Mouse (Mus musculus): Measurements from ENCODE around the gene Snd1.

Snd1 gene

DNA sequence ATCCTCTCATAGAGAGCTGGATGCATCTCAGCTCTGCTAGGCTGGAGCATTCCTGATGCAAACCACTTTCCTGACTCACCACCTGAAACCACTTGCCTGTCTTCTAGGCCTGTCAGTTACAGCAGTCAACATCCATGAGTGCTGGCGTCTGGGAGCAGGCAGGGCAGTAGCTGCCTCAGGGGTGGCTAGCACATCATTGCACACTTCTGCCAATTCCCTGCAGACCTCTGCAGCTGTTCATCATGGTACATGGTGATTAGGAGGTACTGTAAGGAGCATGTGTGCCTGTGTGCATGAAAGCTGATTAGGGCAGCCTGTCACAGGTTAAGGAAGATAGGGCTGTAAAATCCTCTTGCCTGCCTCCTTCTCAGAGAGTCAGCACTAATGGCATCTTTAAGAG is 153.5 kb downstream of the Snd1 start:
- Histone ChIP-seq H3K36me3 (ENCODE audit: insufficient read depth, low read length) (peaks cover 30% of the 10 kb centered on the region), H3K4me3 (replicated peaks; ENCODE audit: low read length) (no peak overlapping the region), H3K27me3 (ENCODE audit: insufficient read depth, low read length) (no peaks in the 10 kb centered on the region), H3K4me1 (replicated peaks; ENCODE audit: low read depth, low read length) (no peaks in the 10 kb centered on the region), H3K9me3 (ENCODE audit: low read length) (no peaks in the 10 kb centered on the region)
- TF ChIP-seq POU5F1 (IDR thresholded peaks at IDR 0.05; ENCODE audit: borderline replicate concordance, low read length) = no peak
- TF ChIP-seq NANOG (IDR thresholded peaks at IDR 0.05; ENCODE audit: borderline replicate concordance, low read length) = no peak
- TF ChIP-seq CTCF (conservative IDR thresholded peaks at IDR 0.05; ENCODE audit: low read length) = no peak

GRCm38 (mm10) chr6:28629866-28630265 is 154.9 kb downstream of the Snd1 start:
- H3K36me3 ChIP-seq (ENCODE audit: insufficient read depth, low read length) = peaks cover 30% of the 10 kb centered on the region
- H3K9me3 ChIP-seq (ENCODE audit: low read length) = no peaks in the 10 kb centered on the region
- TF ChIP-seq POU5F1 (IDR thresholded peaks at IDR 0.05; ENCODE audit: borderline replicate concordance, low read length) (no peak), CTCF (conservative IDR thresholded peaks at IDR 0.05; ENCODE audit: low read length) (no peak), NANOG (IDR thresholded peaks at IDR 0.05; ENCODE audit: borderline replicate concordance, low read length) (no peak)
- no peaks in the 10 kb centered on the region for H3K27me3 ChIP-seq (ENCODE audit: insufficient read depth, low read length)
- no peaks in the 10 kb centered on the region for H3K4me1 ChIP-seq (replicated peaks; ENCODE audit: low read depth, low read length)
- no peak overlapping the region for H3K4me3 ChIP-seq (replicated peaks; ENCODE audit: low read length)

GRCm38 (mm10) chr6:28630926-28631325 is 156.0 kb downstream of the Snd1 start:
- TF ChIP-seq NANOG (IDR thresholded peaks at IDR 0.05; ENCODE audit: borderline replicate concordance, low read length) = no peak
- no peak for TF ChIP-seq CTCF (conservative IDR thresholded peaks at IDR 0.05; ENCODE audit: low read length)

DNA sequence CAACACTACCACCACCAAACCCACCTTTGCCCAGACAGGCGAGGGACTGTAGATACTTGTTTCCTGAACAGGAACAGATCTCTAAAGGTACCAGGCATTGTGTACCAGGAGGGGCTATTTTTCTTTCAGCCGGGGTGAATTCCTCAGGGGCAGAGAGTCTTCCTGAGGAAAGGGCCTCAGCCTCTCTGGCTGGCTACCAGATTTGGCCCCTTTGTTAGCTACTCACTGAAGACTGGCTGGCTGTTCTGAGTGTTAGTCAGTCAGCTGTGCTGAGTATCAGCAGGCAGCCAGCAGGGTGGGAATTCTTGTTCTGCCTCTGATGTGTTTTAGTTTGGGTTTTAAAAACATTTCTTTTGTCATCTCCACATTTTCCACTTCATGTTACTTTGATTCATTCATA is 158.2 kb downstream of the Snd1 start:
- no peak for TF ChIP-seq NANOG (IDR thresholded peaks at IDR 0.05; ENCODE audit: borderline replicate concordance, low read length)
- TF ChIP-seq POU5F1 (IDR thresholded peaks at IDR 0.05; ENCODE audit: borderline replicate concordance, low read length) = no peak
- TF ChIP-seq CTCF (conservative IDR thresholded peaks at IDR 0.05; ENCODE audit: low read length) = no peak
- H3K9me3 ChIP-seq (ENCODE audit: low read length) = no peaks in the 10 kb centered on the region
- no peaks in the 10 kb centered on the region for H3K4me1 ChIP-seq (replicated peaks; ENCODE audit: low read depth, low read length)
- peaks cover 7% of the 10 kb centered on the region for H3K36me3 ChIP-seq (ENCODE audit: insufficient read depth, low read length)
- H3K27me3 ChIP-seq (ENCODE audit: insufficient read depth, low read length) = no peaks in the 10 kb centered on the region
- H3K4me3 ChIP-seq (replicated peaks; ENCODE audit: low read length) = no peak overlapping the region

More at GRCm38 (mm10) chr6:28630926-28631325, 156.0 kb downstream of the Snd1 start:
- Histone ChIP-seq H3K36me3 (ENCODE audit: insufficient read depth, low read length) (peaks cover 27% of the 10 kb centered on the region), H3K4me3 (replicated peaks; ENCODE audit: low read length) (no peak overlapping the region), H3K27me3 (ENCODE audit: insufficient read depth, low read length) (no peaks in the 10 kb centered on the region), H3K4me1 (replicated peaks; ENCODE audit: low read depth, low read length) (no peaks in the 10 kb centered on the region), H3K9me3 (ENCODE audit: low read length) (no peaks in the 10 kb centered on the region)

DNA sequence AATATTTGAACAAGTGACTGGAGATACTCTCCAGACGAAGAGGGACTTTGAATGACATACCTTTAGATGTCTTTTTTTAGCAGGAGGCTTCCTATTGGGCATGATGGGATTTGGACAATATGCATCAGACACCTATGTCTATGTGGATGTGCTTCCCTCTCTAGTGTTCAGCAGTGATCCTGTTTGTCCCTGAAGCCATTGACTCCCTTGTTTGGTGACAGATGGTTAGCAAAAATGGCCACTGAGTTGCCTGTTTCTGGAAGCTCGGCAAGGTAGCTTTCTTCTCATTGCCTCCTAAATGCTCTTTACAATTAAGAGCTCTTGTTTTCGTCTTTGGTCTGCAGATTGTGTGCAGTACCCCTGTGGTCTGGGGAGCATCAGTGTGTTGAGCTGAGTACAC is 158.7 kb downstream of the Snd1 start:
- Histone ChIP-seq H3K9me3 (ENCODE audit: low read length) (no peaks in the 10 kb centered on the region), H3K27me3 (ENCODE audit: insufficient read depth, low read length) (no peaks in the 10 kb centered on the region), H3K4me3 (replicated peaks; ENCODE audit: low read length) (no peak overlapping the region), H3K36me3 (ENCODE audit: insufficient read depth, low read length) (peaks cover 2% of the 10 kb centered on the region), H3K4me1 (replicated peaks; ENCODE audit: low read depth, low read length) (no peaks in the 10 kb centered on the region)
- no peak for TF ChIP-seq POU5F1 (IDR thresholded peaks at IDR 0.05; ENCODE audit: borderline replicate concordance, low read length)
- TF ChIP-seq CTCF (conservative IDR thresholded peaks at IDR 0.05; ENCODE audit: low read length) = no peak
- TF ChIP-seq NANOG (IDR thresholded peaks at IDR 0.05; ENCODE audit: borderline replicate concordance, low read length) = no peak

GRCm38 (mm10) chr6:28635092-28635491 is 160.2 kb downstream of the Snd1 start:
- no peak for TF ChIP-seq POU5F1 (IDR thresholded peaks at IDR 0.05; ENCODE audit: borderline replicate concordance, low read length)
- no peak for TF ChIP-seq NANOG (IDR thresholded peaks at IDR 0.05; ENCODE audit: borderline replicate concordance, low read length)
- no peak for TF ChIP-seq CTCF (conservative IDR thresholded peaks at IDR 0.05; ENCODE audit: low read length)
- Histone ChIP-seq H3K9me3 (ENCODE audit: low read length) (no peaks in the 10 kb centered on the region), H3K36me3 (ENCODE audit: insufficient read depth, low read length) (no peaks in the 10 kb centered on the region), H3K4me3 (replicated peaks; ENCODE audit: low read length) (no peak overlapping the region), H3K27me3 (ENCODE audit: insufficient read depth, low read length) (no peaks in the 10 kb centered on the region), H3K4me1 (replicated peaks; ENCODE audit: low read depth, low read length) (no peaks in the 10 kb centered on the region)

DNA sequence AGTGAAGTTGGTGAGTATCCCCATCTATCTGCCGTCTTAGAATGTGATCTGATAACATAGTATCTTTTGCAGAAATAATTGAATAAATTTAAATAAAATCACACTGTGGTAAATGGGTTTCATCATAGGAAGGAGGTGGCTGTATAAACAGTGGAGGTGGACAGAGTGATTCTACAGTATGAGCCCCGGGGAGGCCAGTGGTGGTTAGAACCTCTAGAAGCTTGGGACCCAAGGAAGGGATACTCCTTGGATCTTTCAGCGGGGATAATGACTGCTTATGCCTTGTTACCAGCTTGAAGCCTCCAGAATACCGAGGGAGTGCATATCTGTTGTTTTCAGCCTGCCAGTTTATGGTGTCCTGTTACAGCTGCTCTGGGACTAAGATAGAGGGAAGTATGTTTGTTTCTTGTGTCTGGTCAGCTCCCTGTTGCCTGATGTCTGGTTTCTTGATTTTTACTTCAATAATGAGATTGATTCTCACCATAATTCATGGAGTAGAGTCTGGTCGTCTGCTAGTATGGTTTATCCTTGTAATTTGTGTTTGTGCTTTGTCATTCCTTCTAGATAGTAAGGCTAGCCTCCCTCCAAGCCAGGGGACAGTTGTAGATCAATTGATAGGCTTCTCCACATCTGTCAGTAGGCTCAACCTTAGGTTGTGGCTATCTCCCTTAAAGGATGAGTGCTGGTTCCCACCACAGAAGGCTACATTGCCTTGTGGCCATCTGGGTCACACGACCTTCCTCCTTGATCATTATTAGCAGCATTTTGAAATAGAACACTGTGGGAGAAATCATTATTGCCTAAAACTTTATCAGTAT is 160.8 kb downstream of the Snd1 start:
- Histone ChIP-seq H3K36me3 (ENCODE audit: insufficient read depth, low read length) (no peaks in the 10 kb centered on the region), H3K4me1 (replicated peaks; ENCODE audit: low read depth, low read length) (no peaks in the 10 kb centered on the region), H3K27me3 (ENCODE audit: insufficient read depth, low read length) (no peaks in the 10 kb centered on the region), H3K9me3 (ENCODE audit: low read length) (no peaks in the 10 kb centered on the region), H3K4me3 (replicated peaks; ENCODE audit: low read length) (no peak overlapping the region)
- TF ChIP-seq CTCF (conservative IDR thresholded peaks at IDR 0.05; ENCODE audit: low read length) = no peak

DNA sequence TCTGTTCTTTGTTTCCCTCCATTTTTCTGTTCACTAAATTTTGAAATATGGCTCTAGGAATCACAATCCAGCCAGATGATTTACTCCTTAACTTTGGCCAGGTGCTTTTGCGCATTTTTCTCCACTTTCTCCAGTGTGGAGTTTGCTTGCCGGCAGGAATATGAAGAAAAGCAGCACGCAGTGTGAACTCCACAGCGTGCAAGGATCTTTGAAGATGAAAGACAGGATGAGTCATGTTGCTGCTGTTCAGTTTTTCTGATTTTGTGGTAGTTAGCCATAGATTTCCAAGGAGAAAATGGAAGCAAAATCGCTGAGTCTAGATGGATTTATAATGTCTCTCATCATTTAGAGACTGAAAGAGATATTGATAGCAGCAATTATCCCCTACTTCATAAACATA is 165.1 kb downstream of the Snd1 start:
- H3K4me1 ChIP-seq (replicated peaks; ENCODE audit: low read depth, low read length) = no peaks in the 10 kb centered on the region

GRCm38 (mm10) chr6:28642909-28643308 is 168.0 kb downstream of the Snd1 start:
- Histone ChIP-seq H3K36me3 (ENCODE audit: insufficient read depth, low read length) (peaks cover 8% of the 10 kb centered on the region; the same call in 1 of the 2 replicates), H3K27me3 (ENCODE audit: insufficient read depth, low read length) (no peaks in the 10 kb centered on the region), H3K9me3 (ENCODE audit: low read length) (no peaks in the 10 kb centered on the region), H3K4me3 (replicated peaks; ENCODE audit: low read length) (no peak overlapping the region), H3K4me1 (replicated peaks; ENCODE audit: low read depth, low read length) (no peaks in the 10 kb centered on the region)
- TF ChIP-seq POU5F1 (IDR thresholded peaks at IDR 0.05; ENCODE audit: borderline replicate concordance, low read length) (no peak), NANOG (IDR thresholded peaks at IDR 0.05; ENCODE audit: borderline replicate concordance, low read length) (no peak), CTCF (conservative IDR thresholded peaks at IDR 0.05; ENCODE audit: low read length) (no peak)

More for the DNA sequence above, 165.1 kb downstream of the Snd1 start:
- peaks cover 8% of the 10 kb centered on the region; the same call in 1 of the 2 replicates for H3K36me3 ChIP-seq (ENCODE audit: insufficient read depth, low read length)
- H3K4me3 ChIP-seq (replicated peaks; ENCODE audit: low read length) = no peak overlapping the region
- H3K9me3 ChIP-seq (ENCODE audit: low read length) = no peaks in the 10 kb centered on the region
- H3K27me3 ChIP-seq (ENCODE audit: insufficient read depth, low read length) = no peaks in the 10 kb centered on the region
- TF ChIP-seq CTCF (conservative IDR thresholded peaks at IDR 0.05; ENCODE audit: low read length) (no peak), NANOG (IDR thresholded peaks at IDR 0.05; ENCODE audit: borderline replicate concordance, low read length) (no peak), POU5F1 (IDR thresholded peaks at IDR 0.05; ENCODE audit: borderline replicate concordance, low read length) (no peak)

All from E14TG2a.4 (cell line).